Mouse (Mus musculus) limb, embryonic 10.5 days (tissue): ENCODE measurements around the gene Wbp11. TPM values are rescaled to one million over a fixed set of nuclear protein-coding genes. Genes with fewer than 3 reads are reported as not detected.

Experiments used
- DNase-seq: peaks from one replicate; pipeline ENCODE4 v3.0.0-alpha.2; 2017; ENCODE audit warnings: low spot score
- H3K27ac ChIP-seq: fragments of 300-500 bp; sonication (generic); 2 replicates; pipeline ENCODE4 v1.5.1; 2016; ENCODE audit warnings: mild to moderate bottlenecking
- H3K27me3 ChIP-seq: fragments of 300-500 bp; sonication (generic); 2 replicates; pipeline ENCODE4 v1.6.1; 2016; ENCODE audit warnings: low read depth, mild to moderate bottlenecking; ENCODE audit not compliant: poor library complexity, severe bottlenecking
- H3K36me3 ChIP-seq: fragments of 300-500 bp; sonication (generic); 2 replicates; pipeline ENCODE4 v1.6.1; 2016; ENCODE audit warnings: mild to moderate bottlenecking, moderate library complexity
- H3K4me1 ChIP-seq: fragments of 300-500 bp; sonication (generic); 2 replicates; pipeline ENCODE4 v1.6.1; 2016
- H3K4me3 ChIP-seq: fragments of 300-500 bp; sonication (generic); 2 replicates; pipeline ENCODE4 v1.5.1; 2016; ENCODE audit warnings: mild to moderate bottlenecking, moderate library complexity
- H3K9me3 ChIP-seq: fragments of 300-500 bp; sonication (generic); replicated peaks from 2 replicates; pipeline ENCODE4 v1.6.1; 2016; ENCODE audit warnings: mild to moderate bottlenecking
- WGBS: fragments of 180-500 bp; shearing (Covaris S2); methylation state at CpG from one replicate; pipeline ENCODE4 v1.1.7; 2016; 5-methylcytosine and 5-hydroxymethylcytosine counted together
- polyA plus RNA-seq: library from polyadenylated mRNA; unstranded; fragments of >200 nt; fragmentation: Nextera tagmentation; extraction: Ambion mirVana; gene quantifications from 2 replicates; pipeline ENCODE4 v1.2.1, GENCODE M21; 2016

Gene Wbp11
- 164 and 168 TPM in 2 replicates for polyA plus RNA-seq

DNA sequence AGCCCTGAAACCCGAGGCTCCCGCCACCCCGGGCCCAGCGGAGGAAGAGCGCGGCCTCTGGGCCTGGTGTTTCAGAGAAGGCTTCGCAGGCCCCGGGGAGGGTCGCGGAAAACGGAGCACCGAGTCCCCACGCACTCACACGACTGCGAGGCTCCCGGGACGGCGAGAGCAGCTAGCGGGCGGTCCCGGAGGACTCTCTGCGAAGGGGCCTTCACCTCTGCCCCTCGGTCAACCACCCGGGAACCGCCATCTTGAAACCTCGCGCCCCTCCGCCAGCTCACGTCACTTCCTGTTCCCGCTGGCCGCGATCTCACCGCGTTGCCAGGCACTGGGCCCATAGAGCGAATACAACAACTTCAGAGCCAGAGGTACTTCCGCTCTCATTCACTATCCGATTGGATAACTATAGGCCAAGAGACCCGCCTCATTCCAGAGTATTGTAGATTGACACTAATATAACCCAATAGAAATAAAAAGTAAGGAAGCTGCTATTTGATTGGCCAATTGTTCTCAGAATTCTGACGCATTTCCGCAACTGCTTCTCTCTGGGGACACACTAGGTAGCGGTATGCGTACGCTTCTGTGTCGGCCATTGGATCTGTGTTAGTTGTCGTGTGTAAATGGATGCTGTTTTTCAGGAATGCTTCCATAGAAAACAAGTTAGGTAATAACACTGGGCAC lies at the start of gene Wbp11:
Gene Wbp11 (minus strand): TSS at position 353 of the 681 bp plus-strand sequence.
- Histone ChIP-seq H3K36me3 (peaks cover 26% of the 10 kb centered on the region), H3K27me3 (no peaks in the 10 kb centered on the region), H3K4me1 (peaks cover 11% of the 10 kb centered on the region), H3K4me3 (peak within 1 kb of the TSS; percentile 100), H3K9me3 (no peaks in the 10 kb centered on the region), H3K27ac (peak within 1 kb of the TSS; percentile 99)
- peak; percentile 96 for DNase-seq
- WGBS: under 1% methylated on average over 45 of the region's 45 CpGs

DNA sequence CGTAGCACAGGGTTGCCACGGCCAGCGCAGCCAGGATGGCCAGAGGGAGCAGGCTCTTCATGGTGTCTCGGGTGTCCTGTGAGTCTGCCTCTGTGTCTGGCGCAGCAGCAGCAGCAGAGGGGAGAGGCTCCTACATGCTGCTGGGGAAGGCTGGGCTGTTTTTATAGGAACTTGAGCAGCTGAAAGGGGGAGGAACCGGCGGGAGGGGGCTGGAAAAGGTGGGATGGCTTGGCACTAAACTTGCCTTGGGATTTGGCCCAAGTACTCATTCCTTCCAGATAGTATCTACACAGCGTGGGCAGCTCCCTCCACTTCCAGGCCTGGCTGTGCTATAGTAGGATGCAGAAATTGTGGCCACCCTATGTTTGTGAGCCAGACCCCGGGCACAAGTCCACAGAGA lies 47.6 kb upstream of the Wbp11 start, which contains the start of gene Mgp:
Gene Mgp (minus strand): TSS at position 154 of the 400 bp plus-strand sequence.
- H3K27ac ChIP-seq: peak within 1 kb of the TSS; percentile 53; the same call in 1 of the 2 replicates
- H3K9me3 ChIP-seq: no peaks in the 10 kb centered on the region
- no peak for DNase-seq
- H3K4me1 ChIP-seq: peaks cover 8% of the 10 kb centered on the region
- H3K36me3 ChIP-seq: no peaks in the 10 kb centered on the region
- no peaks in the 10 kb centered on the region for H3K27me3 ChIP-seq
- peak within 1 kb of the TSS; percentile 7; the same call in 1 of the 2 replicates for H3K4me3 ChIP-seq
- WGBS: 36% methylated on average over 9 of the region's 9 CpGs

DNA sequence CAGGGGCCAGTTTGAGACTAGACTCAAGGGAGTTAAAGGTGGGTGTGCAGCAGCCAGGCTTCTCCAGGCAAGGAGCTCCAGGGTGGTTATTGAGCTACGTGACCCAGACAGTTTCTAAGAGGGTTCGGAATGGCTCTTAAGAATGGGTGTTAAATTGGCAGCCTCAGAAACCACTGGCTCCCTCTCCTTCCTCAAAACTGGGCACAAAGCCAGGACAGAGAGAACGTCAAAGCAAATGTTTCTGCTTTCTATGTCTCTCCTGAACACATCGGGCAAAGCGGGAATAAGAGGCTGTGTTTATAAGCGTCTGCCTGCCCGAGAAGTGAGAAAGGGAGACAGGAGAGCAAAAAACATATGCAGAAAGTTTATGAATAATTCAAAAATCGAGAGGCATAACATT lies 46.6 kb upstream of the Wbp11 start:
- no peak overlapping the region for H3K4me3 ChIP-seq
- no peak overlapping the region for H3K27ac ChIP-seq
- 86% methylated on average over 8 of the region's 8 CpGs for WGBS
- peaks cover 8% of the 10 kb centered on the region for H3K4me1 ChIP-seq
- no peaks in the 10 kb centered on the region for H3K36me3 ChIP-seq
- no peaks in the 10 kb centered on the region for H3K9me3 ChIP-seq
- DNase-seq: no peak
- H3K27me3 ChIP-seq: no peaks in the 10 kb centered on the region

DNA sequence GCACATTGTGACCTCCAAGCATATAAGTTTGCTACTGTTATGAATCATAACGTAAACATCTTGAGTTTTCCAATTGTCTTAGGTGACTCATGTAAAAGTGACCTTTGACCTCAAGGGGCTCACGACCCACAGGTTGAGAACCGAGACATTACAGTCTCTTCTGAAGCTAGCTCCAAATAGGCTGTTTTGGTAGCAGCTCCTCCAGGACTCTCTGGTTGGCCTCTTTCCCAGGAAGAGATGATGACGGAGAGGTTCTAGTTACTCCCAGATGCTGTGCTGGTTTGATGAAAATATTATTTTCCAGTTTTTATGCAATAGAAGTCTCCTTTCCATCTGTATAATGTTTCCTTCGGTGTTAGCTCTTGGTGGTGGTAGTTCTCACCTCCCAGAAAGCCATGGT lies 40.9 kb upstream of the Wbp11 start:
- WGBS: 85% methylated on average over 5 of the region's 5 CpGs
- Histone ChIP-seq H3K4me3 (no peak overlapping the region), H3K4me1 (0 out of 2 replicates have a peak, but pooled peaks cover 4% of the 10 kb centered on the region), H3K36me3 (no peaks in the 10 kb centered on the region), H3K27ac (no peak overlapping the region), H3K9me3 (no peaks in the 10 kb centered on the region), H3K27me3 (no peaks in the 10 kb centered on the region)
- DNase-seq: no peak

DNA sequence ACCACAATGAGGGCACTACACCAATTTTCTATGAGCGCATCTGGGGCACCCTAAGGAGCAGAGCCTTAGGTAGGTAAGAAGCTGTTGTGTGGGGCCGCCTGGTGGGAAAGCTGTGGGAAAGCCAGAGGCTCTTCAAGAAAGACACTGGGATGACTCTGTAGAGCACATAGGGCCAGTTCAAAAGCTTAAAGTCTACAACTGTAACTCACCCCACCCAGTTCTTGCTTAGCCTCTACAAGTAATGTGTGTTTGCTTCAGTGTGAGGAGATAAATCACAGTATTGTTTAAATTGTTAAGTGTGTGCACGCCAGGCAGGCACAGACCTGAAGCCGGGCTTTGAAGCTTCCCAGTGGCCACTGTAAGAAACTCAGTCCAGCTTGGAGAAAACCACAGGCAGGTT lies 38.1 kb upstream of the Wbp11 start:
- H3K9me3 ChIP-seq: no peaks in the 10 kb centered on the region
- no peak overlapping the region for H3K4me3 ChIP-seq
- no peak overlapping the region for H3K27ac ChIP-seq
- H3K36me3 ChIP-seq: no peaks in the 10 kb centered on the region
- DNase-seq: no peak
- H3K4me1 ChIP-seq: 0 out of 2 replicates have a peak, but pooled peaks cover 4% of the 10 kb centered on the region
- no peaks in the 10 kb centered on the region for H3K27me3 ChIP-seq
- 70% methylated on average over 4 of the region's 4 CpGs for WGBS

DNA sequence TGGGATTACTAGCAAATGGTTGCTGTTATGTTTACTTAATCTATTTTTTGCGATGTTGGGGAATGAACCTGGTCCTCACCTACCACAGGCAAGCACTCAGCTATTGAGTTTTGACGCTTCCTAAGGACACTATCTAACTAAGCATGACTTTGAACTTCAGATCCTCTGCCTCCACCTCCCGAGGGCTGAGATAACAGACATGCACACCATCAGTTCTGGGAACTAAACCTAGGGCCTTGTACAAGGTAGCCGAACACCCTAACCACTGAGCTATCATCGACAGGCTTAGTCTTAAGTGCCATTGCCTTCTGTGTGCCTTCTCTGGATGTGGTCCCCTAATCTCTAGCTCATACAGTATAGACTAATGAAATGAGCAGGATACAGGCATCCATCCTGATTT lies 37.3 kb upstream of the Wbp11 start:
- whole genome bisulfite sequencing: 94% methylated on average over 5 of the region's 5 CpGs

DNA sequence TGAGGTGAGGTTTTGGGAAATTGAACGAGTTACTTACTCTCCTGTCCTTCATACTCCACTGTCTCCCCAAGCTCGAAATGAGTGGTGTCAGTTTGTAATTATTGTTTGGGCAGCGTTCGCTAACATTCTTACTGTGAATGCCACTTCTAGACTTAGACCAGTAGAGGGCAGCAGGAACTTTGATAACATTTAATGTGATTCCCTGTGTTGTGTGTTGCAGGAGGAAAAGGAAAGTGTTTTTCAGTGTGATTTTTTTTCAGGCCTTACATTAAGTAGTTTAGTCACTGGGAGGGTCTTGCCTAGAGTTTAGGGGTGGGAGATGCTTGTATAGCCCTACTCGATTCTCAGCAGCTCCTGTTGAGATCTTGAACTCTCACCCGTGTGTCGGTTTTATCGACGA lies 33.0 kb upstream of the Wbp11 start:
- Histone ChIP-seq H3K9me3 (no peaks in the 10 kb centered on the region), H3K4me3 (no peak overlapping the region), H3K36me3 (no peaks in the 10 kb centered on the region), H3K27me3 (no peaks in the 10 kb centered on the region), H3K27ac (0 out of 2 replicates have a peak overlapping the region, but pooled peaks have one; percentile 19), H3K4me1 (peaks cover 21% of the 10 kb centered on the region)
- WGBS: 47% methylated on average over 9 of the region's 9 CpGs
- DNase-seq: no peak

More for the DNA sequence above, 37.3 kb upstream of the Wbp11 start:
- DNase-seq: no peak
- no peak overlapping the region for H3K4me3 ChIP-seq
- H3K27me3 ChIP-seq: no peaks in the 10 kb centered on the region
- 0 out of 2 replicates have a peak, but pooled peaks cover 4% of the 10 kb centered on the region for H3K4me1 ChIP-seq
- no peaks in the 10 kb centered on the region for H3K36me3 ChIP-seq
- H3K27ac ChIP-seq: no peak overlapping the region
- no peaks in the 10 kb centered on the region for H3K9me3 ChIP-seq

DNA sequence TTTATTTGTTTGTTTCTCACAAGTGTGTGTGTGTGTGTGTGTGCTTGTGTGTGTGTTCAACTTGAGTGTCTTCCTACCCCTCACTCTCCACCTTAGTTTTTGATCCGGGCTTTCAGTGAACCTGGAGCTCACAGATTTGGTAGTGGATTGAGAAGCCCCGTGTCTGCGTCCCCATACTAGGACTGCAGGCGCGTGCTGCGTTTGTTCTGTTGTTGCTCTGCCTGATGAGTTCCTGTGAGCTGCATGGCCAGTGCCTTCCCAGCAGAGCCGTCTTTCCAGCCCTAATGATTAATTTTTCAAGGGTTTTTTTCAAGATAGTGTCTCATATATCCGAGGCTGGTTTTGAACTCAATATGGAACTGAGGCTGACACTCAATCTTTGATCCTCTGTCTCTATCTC lies 30.4 kb upstream of the Wbp11 start:
- no peaks in the 10 kb centered on the region for H3K27me3 ChIP-seq
- WGBS: 79% methylated on average over 8 of the region's 8 CpGs
- no peak for DNase-seq
- H3K9me3 ChIP-seq: no peaks in the 10 kb centered on the region
- H3K27ac ChIP-seq: peak overlapping the region; percentile 42; the same call in 1 of the 2 replicates
- H3K4me1 ChIP-seq: peaks cover 30% of the 10 kb centered on the region
- H3K36me3 ChIP-seq: no peaks in the 10 kb centered on the region
- no peak overlapping the region for H3K4me3 ChIP-seq

DNA sequence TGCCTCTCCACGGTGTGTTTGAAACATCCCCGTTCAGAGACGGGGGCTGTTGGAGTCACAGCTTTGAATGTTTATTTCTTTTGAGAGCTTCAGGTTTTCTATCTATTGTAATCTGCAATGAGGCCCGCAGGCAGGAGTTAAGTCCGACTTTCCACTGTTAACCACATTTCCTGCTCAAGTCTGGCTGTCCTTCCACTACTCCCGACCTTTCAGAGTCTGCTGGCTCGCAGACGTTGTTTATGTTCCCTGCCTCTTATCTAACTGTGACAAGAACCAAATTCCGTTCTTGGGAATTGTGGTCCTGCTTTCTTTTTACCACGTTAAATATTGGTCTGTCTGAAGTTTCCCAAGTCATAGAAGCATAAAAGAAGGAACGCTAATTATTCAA lies 29.8 kb upstream of the Wbp11 start:
- Histone ChIP-seq H3K27ac (peak overlapping the region; percentile 66; the same call in 1 of the 2 replicates), H3K4me3 (peak overlapping the region; percentile 1; the same call in 1 of the 2 replicates), H3K9me3 (no peaks in the 10 kb centered on the region), H3K4me1 (peaks cover 34% of the 10 kb centered on the region), H3K36me3 (no peaks in the 10 kb centered on the region), H3K27me3 (no peaks in the 10 kb centered on the region)
- no peak for DNase-seq
- WGBS: 24% methylated on average over 11 of the region's 11 CpGs

DNA sequence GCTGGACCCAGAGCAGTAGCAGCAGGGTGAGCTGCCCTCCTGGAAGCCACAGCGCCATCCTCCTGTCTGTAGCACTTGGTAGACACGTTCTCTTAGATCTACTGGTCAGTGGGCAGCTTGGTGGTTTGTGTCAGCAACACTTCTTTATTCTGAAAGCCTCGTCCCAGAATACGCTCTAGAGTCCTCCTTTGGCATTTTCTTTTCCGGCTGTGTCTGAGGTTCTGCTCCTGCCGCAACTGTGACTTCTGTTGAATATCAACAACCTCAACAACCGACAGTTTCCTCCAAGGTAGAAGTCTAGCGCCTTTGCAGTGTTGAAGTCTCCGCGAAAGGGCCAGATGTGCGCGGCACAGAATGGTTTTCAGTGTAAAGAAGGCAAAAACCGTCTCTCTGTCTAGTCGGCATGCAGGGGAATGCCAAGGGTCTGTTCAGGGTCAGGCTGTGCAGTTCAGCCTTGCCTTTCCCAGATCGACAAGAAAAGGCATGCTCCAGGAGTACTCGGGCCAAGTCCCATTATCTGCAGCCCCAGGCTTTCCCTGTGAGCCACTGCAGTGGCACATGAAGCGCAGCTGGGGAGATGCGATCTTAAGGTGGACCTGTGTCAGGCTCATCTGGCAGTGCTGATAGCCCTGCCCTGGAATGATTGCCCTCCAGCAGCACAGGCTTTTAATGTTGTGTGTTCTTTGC lies 29.3 kb upstream of the Wbp11 start, which contains the start of gene Art4:
Gene Art4 (minus strand): TSS at position 548 of the 687 bp plus-strand sequence.
- Histone ChIP-seq H3K27ac (peak within 1 kb of the TSS; percentile 66; the same call in 1 of the 2 replicates), H3K36me3 (no peaks in the 10 kb centered on the region), H3K4me1 (peaks cover 40% of the 10 kb centered on the region), H3K4me3 (peak within 1 kb of the TSS; percentile 1; the same call in 1 of the 2 replicates), H3K27me3 (no peaks in the 10 kb centered on the region), H3K9me3 (no peaks in the 10 kb centered on the region)
- no peak for DNase-seq
- WGBS: 60% methylated on average over 18 of the region's 18 CpGs

DNA sequence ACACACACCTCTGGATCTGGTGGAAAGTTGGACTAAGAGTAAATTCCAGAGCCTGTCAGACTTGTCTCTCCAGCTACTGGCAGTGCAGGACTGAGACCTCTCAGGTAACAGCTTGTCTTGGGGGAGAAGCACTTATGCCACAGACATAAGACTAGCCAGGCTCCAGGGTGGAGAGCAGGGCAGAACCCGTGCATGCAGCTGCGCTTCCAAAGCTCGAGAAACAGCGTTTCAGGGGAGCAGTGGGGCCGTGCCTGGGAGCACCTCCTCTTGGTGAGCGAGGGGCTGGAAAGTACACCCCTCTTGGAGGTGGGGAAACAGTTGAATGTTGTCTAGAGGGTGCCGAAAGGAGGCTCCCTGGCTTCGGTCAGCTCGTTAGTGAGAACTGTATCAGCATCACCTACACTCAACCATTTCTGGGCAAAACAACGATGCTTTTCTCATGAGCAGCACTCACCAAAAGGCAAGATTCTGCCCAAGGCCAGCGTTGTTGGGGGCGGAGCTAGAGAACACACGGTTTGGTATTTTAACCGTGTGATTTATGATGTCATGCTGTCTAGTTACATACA lies 28.1 kb upstream of the Wbp11 start:
- peak overlapping the region; percentile 11; the same call in 1 of the 2 replicates for H3K4me3 ChIP-seq
- H3K27ac ChIP-seq: peak overlapping the region; percentile 72
- no peaks in the 10 kb centered on the region for H3K36me3 ChIP-seq
- 58% methylated on average over 14 of the region's 14 CpGs for WGBS
- no peaks in the 10 kb centered on the region for H3K9me3 ChIP-seq
- no peak for DNase-seq
- H3K27me3 ChIP-seq: no peaks in the 10 kb centered on the region
- H3K4me1 ChIP-seq: peaks cover 46% of the 10 kb centered on the region

DNA sequence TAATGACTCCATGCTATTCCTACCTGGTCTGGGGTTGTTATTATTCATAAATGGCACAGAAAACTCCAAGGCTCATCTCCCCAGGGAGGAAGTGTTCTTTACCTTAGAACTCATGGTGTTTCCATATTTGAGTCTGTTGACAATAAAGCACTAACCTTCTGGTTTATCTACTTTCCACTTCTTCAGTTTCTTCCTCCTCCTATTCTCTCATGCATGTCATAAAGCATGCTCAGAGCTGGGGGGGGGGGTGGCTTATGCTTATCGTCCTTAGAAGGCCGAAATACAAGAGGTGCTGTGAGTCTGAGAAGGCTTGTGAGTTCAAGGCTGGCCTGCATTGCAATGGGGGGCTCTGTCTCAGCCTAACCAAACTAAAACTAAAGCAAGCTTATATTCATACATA lies 27.1 kb upstream of the Wbp11 start:
- Histone ChIP-seq H3K9me3 (no peaks in the 10 kb centered on the region), H3K36me3 (no peaks in the 10 kb centered on the region), H3K27me3 (no peaks in the 10 kb centered on the region), H3K4me3 (no peak overlapping the region), H3K27ac (no peak overlapping the region), H3K4me1 (peaks cover 47% of the 10 kb centered on the region)
- no peak for DNase-seq
- WGBS: 87% methylated on average over 2 of the region's 2 CpGs

DNA sequence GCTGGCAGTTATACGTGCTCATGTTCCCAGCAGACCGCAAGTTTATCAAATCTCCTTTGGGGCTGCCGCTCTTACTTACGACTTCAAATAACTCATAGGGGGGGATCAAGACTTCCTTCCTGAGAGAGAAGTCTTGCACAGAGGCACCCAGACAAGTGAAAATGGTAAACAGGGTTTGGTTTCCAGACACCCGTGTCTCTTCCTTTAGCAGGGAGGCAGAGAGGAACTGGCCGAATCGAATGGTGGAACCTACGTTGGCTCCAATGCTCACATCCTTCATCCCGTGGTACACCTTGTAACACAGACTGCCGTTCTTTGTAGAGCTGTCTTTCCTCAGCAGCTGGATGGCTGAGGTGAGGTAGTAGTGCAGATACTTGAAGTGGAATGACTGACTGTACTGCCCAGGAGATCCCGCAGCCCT lies 26.3 kb upstream of the Wbp11 start:
- DNase-seq: no peak
- H3K4me1 ChIP-seq: peaks cover 49% of the 10 kb centered on the region
- no peaks in the 10 kb centered on the region for H3K36me3 ChIP-seq
- H3K27ac ChIP-seq: peak overlapping the region; percentile 31; the same call in 1 of the 2 replicates
- H3K27me3 ChIP-seq: no peaks in the 10 kb centered on the region
- H3K9me3 ChIP-seq: no peaks in the 10 kb centered on the region
- 89% methylated on average over 11 of the region's 11 CpGs for WGBS
- H3K4me3 ChIP-seq: no peak overlapping the region
